Mouse (Mus musculus): ENCODE measurements around the gene Mybpc1.
"Not testable (repeated sequence)": the region's sequence is repeated elsewhere in the genome, so short reads cannot be mapped to it uniquely, and the experiment has no call there.

GRCm38 (mm10) chr10:88482866-88483265, 122.1 kb downstream of the Mybpc1 start:
- not testable (repeated sequence) for TF ChIP-seq CTCF (IDR thresholded peaks at IDR 0.05; ENCODE audit: control insufficient read depth, insufficient read depth, insufficient replicate concordance, low read depth, low read length); POLR2A (IDR thresholded peaks at IDR 0.05; ENCODE audit: control insufficient read depth, low read depth, low read length)

Measured in testis, adult 2 months (tissue).